Mouse (Mus musculus): Measurements from ENCODE around the gene Grin2b. TPM values are rescaled to one million over a fixed set of nuclear protein-coding genes. Genes with fewer than 3 reads are reported as not detected.
"Not testable (repeated sequence)": the region's sequence is repeated elsewhere in the genome, so short reads cannot be mapped to it uniquely, and the experiment has no call there.

Grin2b gene
- polyA plus RNA-seq, 1 experiment from 2014 or later: 0.97 TPM

- Histone ChIP-seq H3K27ac (no peak overlapping the region), H3K4me2 (no peak overlapping the region), H3K36me3 (no peaks in the 10 kb centered on the region), H3K9me3 (no peaks in the 10 kb centered on the region), H3K4me3 (replicated peaks) (no peak overlapping the region), H3K4me1 (replicated peaks) (no peaks in the 10 kb centered on the region), H3K9ac (replicated peaks) (no peak overlapping the region), H3K27me3 (0 out of 2 replicates have a peak, but pooled peaks cover 3% of the 10 kb centered on the region)
- no peak for ATAC-seq (ENCODE audit: insufficient number of reproducible peaks, insufficient read depth, low FRiP score, low TSS enrichment, low read depth)
- WGBS: 83% methylated on average over 7 of the region's 7 CpGs
Observed at GRCm38 (mm10) chr6:135748412-135749076, 424.8 kb downstream of the Grin2b start.

- no peaks in the 10 kb centered on the region for H3K4me1 ChIP-seq (replicated peaks)
Observed at GRCm38 (mm10) chr6:135745606-135746005, 427.7 kb downstream of the Grin2b start.

GRCm38 (mm10) chr6:135734227-135734732 is 439.0 kb downstream of the Grin2b start:
- no peak for ATAC-seq (ENCODE audit: insufficient number of reproducible peaks, insufficient read depth, low FRiP score, low TSS enrichment, low read depth)
- Histone ChIP-seq H3K4me3 (replicated peaks) (no peak overlapping the region), H3K27me3 (no peaks in the 10 kb centered on the region), H3K36me3 (no peaks in the 10 kb centered on the region), H3K27ac (no peak overlapping the region), H3K4me2 (no peak overlapping the region), H3K9me3 (no peaks in the 10 kb centered on the region), H3K4me1 (replicated peaks) (no peaks in the 10 kb centered on the region), H3K9ac (replicated peaks) (no peak overlapping the region)
- WGBS: 90% methylated on average over 4 of the region's 4 CpGs

More at GRCm38 (mm10) chr6:135745606-135746005, 427.7 kb downstream of the Grin2b start:
- no peaks in the 10 kb centered on the region for H3K9me3 ChIP-seq
- H3K27ac ChIP-seq: no peak overlapping the region
- ATAC-seq (ENCODE audit: insufficient number of reproducible peaks, insufficient read depth, low FRiP score, low TSS enrichment, low read depth): no peak
- no peaks in the 10 kb centered on the region for H3K36me3 ChIP-seq
- no peak overlapping the region for H3K4me3 ChIP-seq (replicated peaks)
- no peak overlapping the region for H3K4me2 ChIP-seq
- H3K27me3 ChIP-seq: 0 out of 2 replicates have a peak, but pooled peaks cover 3% of the 10 kb centered on the region
- 75% methylated on average over 2 of the region's 2 CpGs for WGBS
- H3K9ac ChIP-seq (replicated peaks): no peak overlapping the region

GRCm38 (mm10) chr6:135727106-135727505 is 446.2 kb downstream of the Grin2b start:
- Histone ChIP-seq H3K9ac (replicated peaks) (no peak overlapping the region), H3K27ac (no peak overlapping the region), H3K4me3 (replicated peaks) (no peak overlapping the region), H3K27me3 (no peaks in the 10 kb centered on the region), H3K4me1 (replicated peaks) (no peaks in the 10 kb centered on the region), H3K36me3 (no peaks in the 10 kb centered on the region), H3K9me3 (no peaks in the 10 kb centered on the region), H3K4me2 (no peak overlapping the region)
- 87% methylated on average over 5 of the region's 5 CpGs for WGBS
- no peak for ATAC-seq (ENCODE audit: insufficient number of reproducible peaks, insufficient read depth, low FRiP score, low TSS enrichment, low read depth)

- H3K9ac ChIP-seq (replicated peaks): no peak overlapping the region
- H3K4me3 ChIP-seq (replicated peaks): no peak overlapping the region
- 88% methylated on average over 2 of the region's 2 CpGs for WGBS
- H3K4me2 ChIP-seq: no peak overlapping the region
- no peaks in the 10 kb centered on the region for H3K9me3 ChIP-seq
- H3K27ac ChIP-seq: no peak overlapping the region
- H3K27me3 ChIP-seq: no peaks in the 10 kb centered on the region
- ATAC-seq (ENCODE audit: insufficient number of reproducible peaks, insufficient read depth, low FRiP score, low TSS enrichment, low read depth): no peak
- no peaks in the 10 kb centered on the region for H3K4me1 ChIP-seq (replicated peaks)
- no peaks in the 10 kb centered on the region for H3K36me3 ChIP-seq
Observed at GRCm38 (mm10) chr6:135721706-135722105, 451.6 kb downstream of the Grin2b start.

- Histone ChIP-seq H3K27me3 (no peaks in the 10 kb centered on the region), H3K27ac (no peak overlapping the region), H3K9me3 (no peaks in the 10 kb centered on the region), H3K4me3 (replicated peaks) (no peak overlapping the region), H3K36me3 (no peaks in the 10 kb centered on the region), H3K4me2 (no peak overlapping the region), H3K4me1 (replicated peaks) (no peaks in the 10 kb centered on the region), H3K9ac (replicated peaks) (no peak overlapping the region)
- no peak for ATAC-seq (ENCODE audit: insufficient number of reproducible peaks, insufficient read depth, low FRiP score, low TSS enrichment, low read depth)
- WGBS: 78% methylated on average over 4 of the region's 4 CpGs
Observed at GRCm38 (mm10) chr6:135714906-135715305, 458.4 kb downstream of the Grin2b start.

GRCm38 (mm10) chr6:135714236-135714635 is 459.1 kb downstream of the Grin2b start:
- WGBS: 85% methylated on average over 1 of the region's 1 CpGs
- Histone ChIP-seq H3K36me3 (no peaks in the 10 kb centered on the region), H3K9ac (replicated peaks) (no peak overlapping the region), H3K4me2 (no peak overlapping the region), H3K27ac (no peak overlapping the region), H3K4me1 (replicated peaks) (no peaks in the 10 kb centered on the region), H3K4me3 (replicated peaks) (no peak overlapping the region), H3K9me3 (no peaks in the 10 kb centered on the region), H3K27me3 (no peaks in the 10 kb centered on the region)
- ATAC-seq (ENCODE audit: insufficient number of reproducible peaks, insufficient read depth, low FRiP score, low TSS enrichment, low read depth): no peak

- WGBS: 76% methylated on average over 8 of the region's 8 CpGs
- no peak overlapping the region for H3K4me2 ChIP-seq
- no peaks in the 10 kb centered on the region for H3K27me3 ChIP-seq
- H3K9ac ChIP-seq (replicated peaks): no peak overlapping the region
- no peaks in the 10 kb centered on the region for H3K4me1 ChIP-seq (replicated peaks)
- H3K9me3 ChIP-seq: no peaks in the 10 kb centered on the region
- ATAC-seq (ENCODE audit: insufficient number of reproducible peaks, insufficient read depth, low FRiP score, low TSS enrichment, low read depth): no peak
- H3K4me3 ChIP-seq (replicated peaks): no peak overlapping the region
- no peaks in the 10 kb centered on the region for H3K36me3 ChIP-seq
- no peak overlapping the region for H3K27ac ChIP-seq
Observed at GRCm38 (mm10) chr6:135713716-135714115, 459.6 kb downstream of the Grin2b start.

- H3K4me1 ChIP-seq (replicated peaks); H3K27me3 ChIP-seq: not testable (repeated sequence)
- WGBS: 83% methylated on average over 6 of the region's 6 CpGs
Observed at GRCm38 (mm10) chr6:135706850-135707522, 466.3 kb downstream of the Grin2b start.

GRCm38 (mm10) chr6:135703655-135704054 is 469.7 kb downstream of the Grin2b start:
- Histone ChIP-seq H3K4me3 (replicated peaks) (no peak overlapping the region), H3K9me3 (no peaks in the 10 kb centered on the region), H3K27me3 (no peaks in the 10 kb centered on the region), H3K4me2 (no peak overlapping the region), H3K36me3 (no peaks in the 10 kb centered on the region), H3K9ac (replicated peaks) (no peak overlapping the region), H3K4me1 (replicated peaks) (no peaks in the 10 kb centered on the region; the same call in 1 of the 2 replicates), H3K27ac (no peak overlapping the region)
- 46% methylated on average over 2 of the region's 2 CpGs for WGBS
- no peak for ATAC-seq (ENCODE audit: insufficient number of reproducible peaks, insufficient read depth, low FRiP score, low TSS enrichment, low read depth)

More at GRCm38 (mm10) chr6:135706850-135707522, 466.3 kb downstream of the Grin2b start:
- H3K36me3 ChIP-seq; ATAC-seq (ENCODE audit: insufficient number of reproducible peaks, insufficient read depth, low FRiP score, low TSS enrichment, low read depth); H3K4me2 ChIP-seq; H3K4me3 ChIP-seq (replicated peaks); H3K9me3 ChIP-seq; H3K27ac ChIP-seq; H3K9ac ChIP-seq (replicated peaks): not testable (repeated sequence)

GRCm38 (mm10) chr6:135701361-135701760 is 471.9 kb downstream of the Grin2b start:
- Histone ChIP-seq H3K9me3 (no peaks in the 10 kb centered on the region), H3K27ac (no peak overlapping the region), H3K27me3 (no peaks in the 10 kb centered on the region), H3K4me2 (no peak overlapping the region), H3K9ac (replicated peaks) (no peak overlapping the region), H3K36me3 (no peaks in the 10 kb centered on the region), H3K4me1 (replicated peaks) (no peaks in the 10 kb centered on the region; the same call in 1 of the 2 replicates), H3K4me3 (replicated peaks) (no peak overlapping the region)
- 51% methylated on average over 3 of the region's 3 CpGs for WGBS
- no peak for ATAC-seq (ENCODE audit: insufficient number of reproducible peaks, insufficient read depth, low FRiP score, low TSS enrichment, low read depth)
